Mouse (Mus musculus) intestine, embryonic 16.5 days (tissue): Measurements from ENCODE around the gene Smad3. TPM values are rescaled to one million over a fixed set of nuclear protein-coding genes. Genes with fewer than 3 reads are reported as not detected.

Experiments used
- ATAC-seq: fragments of 200-750 bp; cut with Nextera tagmentation; 2 replicates; pipeline ENCODE4 v1.8.0; 2017; ENCODE audit warnings: moderate TSS enrichment, moderate library complexity
- H3K27ac ChIP-seq: fragments of 300-500 bp; sonication (generic); 2 replicates; pipeline ENCODE4 v1.5.1; 2014; ENCODE audit warnings: mild to moderate bottlenecking, low read length
- H3K27me3 ChIP-seq: fragments of 300-500 bp; sonication (generic); replicated peaks from 2 replicates; pipeline ENCODE4 v1.6.1; 2014; ENCODE audit warnings: low read length, control low read depth, mixed read lengths; ENCODE audit not compliant: control insufficient read depth, insufficient read depth
- H3K36me3 ChIP-seq: fragments of 300-500 bp; sonication (generic); 2 replicates; pipeline ENCODE4 v1.6.1; 2014; ENCODE audit warnings: low read length, control low read depth; ENCODE audit not compliant: control insufficient read depth, insufficient read depth
- H3K4me1 ChIP-seq: fragments of 300-500 bp; sonication (generic); 2 replicates; pipeline ENCODE4 v1.6.1; 2014; ENCODE audit warnings: low read length, control low read depth, mixed read lengths; ENCODE audit not compliant: control insufficient read depth, insufficient read depth
- H3K4me2 ChIP-seq: fragments of 300-500 bp; sonication (generic); 2 replicates; pipeline ENCODE4 v1.6.1; 2014; ENCODE audit warnings: low read depth, low read length, control low read depth
- H3K4me3 ChIP-seq: fragments of 300-500 bp; sonication (generic); 2 replicates; pipeline ENCODE4 v1.5.1; 2014; ENCODE audit warnings: mild to moderate bottlenecking, low read length
- H3K9ac ChIP-seq: fragments of 300-500 bp; sonication (generic); 2 replicates; pipeline ENCODE4 v1.6.1; 2014; ENCODE audit warnings: low read depth, low read length
- H3K9me3 ChIP-seq: fragments of 300-500 bp; sonication (generic); 2 replicates; pipeline ENCODE4 v1.6.1; 2016; ENCODE audit warnings: low read length, control low read depth; ENCODE audit not compliant: control insufficient read depth
- WGBS: fragments of 180-500 bp; shearing (Covaris S2); extraction: QIAGEN DNeasy Blood & Tissue Kit; methylation state at CpG from one replicate; pipeline ENCODE4 v1.1.7; 2014; 5-methylcytosine and 5-hydroxymethylcytosine counted together
- polyA plus RNA-seq: library from polyadenylated mRNA; unstranded; fragments of >200 nt; fragmentation: Nextera tagmentation; extraction: Ambion mirVana; gene quantifications from 2 replicates; pipeline ENCODE4 v1.2.1, GENCODE M21; 2015

Gene Smad3
- polyA plus RNA-seq, 1 experiment from 2014 or later = 10.9 TPM

GRCm38 (mm10) chr9:63790222-63790621 is 32.4 kb upstream of the Smad3 start:
- no peaks in the 10 kb centered on the region for H3K9me3 ChIP-seq
- H3K4me1 ChIP-seq = peaks cover 52% of the 10 kb centered on the region
- no peak for ATAC-seq
- no peak overlapping the region for H3K9ac ChIP-seq
- no peak overlapping the region for H3K4me3 ChIP-seq
- no peaks in the 10 kb centered on the region for H3K27me3 ChIP-seq
- no peak overlapping the region for H3K27ac ChIP-seq
- 93% methylated on average over 4 of the region's 4 CpGs for WGBS
- no peaks in the 10 kb centered on the region for H3K36me3 ChIP-seq
- H3K4me2 ChIP-seq = no peak overlapping the region

GRCm38 (mm10) chr9:63789386-63789785 is 31.6 kb upstream of the Smad3 start:
- Histone ChIP-seq H3K4me1 (peaks cover 54% of the 10 kb centered on the region), H3K36me3 (no peaks in the 10 kb centered on the region), H3K9me3 (no peaks in the 10 kb centered on the region), H3K9ac (no peak overlapping the region), H3K4me2 (no peak overlapping the region), H3K27ac (no peak overlapping the region), H3K4me3 (no peak overlapping the region), H3K27me3 (no peaks in the 10 kb centered on the region)
- ATAC-seq = no peak
- WGBS = 46% methylated on average over 7 of the region's 7 CpGs

DNA sequence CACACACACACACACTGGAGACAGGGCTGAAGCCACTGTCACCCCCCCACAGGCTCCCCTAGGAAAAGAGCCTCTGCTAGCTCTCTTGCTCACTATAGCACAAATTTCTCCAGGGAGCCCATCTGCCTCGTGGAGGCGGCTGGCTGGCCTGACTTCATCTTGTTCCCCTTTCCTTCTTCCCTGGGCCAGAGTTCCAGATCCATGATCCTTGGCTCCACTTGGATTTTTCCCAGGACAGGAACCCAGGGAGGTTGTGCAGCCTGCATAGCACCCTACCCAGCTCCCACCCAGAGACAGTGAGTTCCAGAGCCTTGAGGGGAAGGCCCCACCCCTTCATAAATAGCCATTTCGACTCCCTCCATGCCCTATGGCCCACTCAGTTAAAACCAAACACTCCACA is 29.8 kb upstream of the Smad3 start:
- H3K27ac ChIP-seq = no peak overlapping the region
- peaks cover 47% of the 10 kb centered on the region for H3K4me1 ChIP-seq
- WGBS = 54% methylated on average over 3 of the region's 3 CpGs
- no peak overlapping the region for H3K9ac ChIP-seq
- no peak overlapping the region for H3K4me2 ChIP-seq
- H3K4me3 ChIP-seq = no peak overlapping the region
- H3K9me3 ChIP-seq = no peaks in the 10 kb centered on the region
- H3K27me3 ChIP-seq = no peaks in the 10 kb centered on the region
- H3K36me3 ChIP-seq = no peaks in the 10 kb centered on the region
- no peak for ATAC-seq

- no peaks in the 10 kb centered on the region for H3K27me3 ChIP-seq
- H3K4me1 ChIP-seq = peaks cover 53% of the 10 kb centered on the region
- ATAC-seq = no peak
- no peak overlapping the region for H3K27ac ChIP-seq
- no peaks in the 10 kb centered on the region for H3K36me3 ChIP-seq
- H3K9ac ChIP-seq = no peak overlapping the region
- H3K4me2 ChIP-seq = no peak overlapping the region
- H3K9me3 ChIP-seq = no peaks in the 10 kb centered on the region
- H3K4me3 ChIP-seq = no peak overlapping the region
- 40% methylated on average over 2 of the region's 2 CpGs for WGBS
Measured at GRCm38 (mm10) chr9:63787086-63787485, 29.3 kb upstream of the Smad3 start.

DNA sequence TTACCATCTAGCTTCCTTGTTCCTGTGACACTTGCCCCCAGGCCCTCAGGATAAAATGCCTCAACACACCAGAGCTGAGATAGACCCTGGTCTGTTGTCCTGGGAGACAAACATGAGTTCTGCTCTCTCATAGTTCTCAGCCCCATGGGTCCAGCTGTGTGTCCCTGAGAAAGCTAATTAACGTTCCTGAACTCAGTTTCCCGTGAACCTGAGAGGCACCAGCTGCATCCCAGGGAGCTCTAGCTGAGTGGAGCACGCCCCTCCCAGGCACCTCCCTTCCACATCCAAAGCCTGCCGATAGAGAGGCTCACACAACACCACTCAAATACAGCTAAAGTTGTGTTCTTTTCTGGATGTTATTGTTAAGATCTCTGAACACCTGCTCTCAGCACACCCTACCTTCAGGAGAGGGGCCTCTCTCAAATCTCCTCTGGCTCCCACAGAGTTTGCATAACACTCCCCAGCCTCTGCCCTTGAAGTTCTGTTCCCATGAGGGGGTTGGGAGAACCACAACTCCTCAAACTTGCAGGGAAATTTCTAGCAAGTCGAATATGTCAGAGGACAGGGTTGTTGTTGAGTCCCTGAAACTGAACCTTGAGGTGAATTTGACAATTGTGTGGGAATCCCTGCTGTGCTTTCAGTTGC is 28.4 kb upstream of the Smad3 start:
- Histone ChIP-seq H3K9me3 (no peaks in the 10 kb centered on the region), H3K4me1 (peaks cover 53% of the 10 kb centered on the region), H3K36me3 (no peaks in the 10 kb centered on the region), H3K4me3 (no peak overlapping the region), H3K27ac (no peak overlapping the region), H3K9ac (no peak overlapping the region), H3K4me2 (no peak overlapping the region), H3K27me3 (no peaks in the 10 kb centered on the region)
- peak; percentile 24 for ATAC-seq
- 19% methylated on average over 5 of the region's 5 CpGs for WGBS

DNA sequence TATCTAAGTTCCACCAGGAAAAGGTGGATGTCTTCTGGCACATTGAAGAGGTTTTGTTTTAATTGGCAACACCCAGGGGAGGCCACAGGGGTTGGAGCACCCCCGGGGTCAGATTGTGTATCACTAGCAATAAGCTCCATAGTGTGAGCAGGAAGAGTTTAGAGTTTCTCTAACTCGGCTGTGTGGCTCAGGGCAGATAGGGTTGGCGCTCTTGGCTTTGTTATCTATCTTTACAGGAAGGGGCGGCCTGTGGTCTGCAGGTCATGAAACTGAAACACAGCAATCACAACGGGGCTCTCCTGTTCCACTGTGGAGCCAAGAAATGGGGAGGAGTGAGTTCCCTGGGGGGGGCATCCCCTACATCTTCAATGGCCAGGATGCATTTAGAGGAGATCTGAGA is 27.7 kb upstream of the Smad3 start:
- Histone ChIP-seq H3K36me3 (no peaks in the 10 kb centered on the region), H3K9me3 (no peaks in the 10 kb centered on the region), H3K4me2 (no peak overlapping the region), H3K4me3 (no peak overlapping the region), H3K27me3 (no peaks in the 10 kb centered on the region), H3K9ac (no peak overlapping the region), H3K4me1 (peaks cover 57% of the 10 kb centered on the region), H3K27ac (no peak overlapping the region)
- 51% methylated on average over 5 of the region's 5 CpGs for WGBS
- ATAC-seq = no peak

GRCm38 (mm10) chr9:63784597-63784996 is 26.8 kb upstream of the Smad3 start:
- no peak overlapping the region for H3K9ac ChIP-seq
- no peak overlapping the region for H3K4me2 ChIP-seq
- no peak for ATAC-seq
- no peaks in the 10 kb centered on the region for H3K9me3 ChIP-seq
- no peaks in the 10 kb centered on the region for H3K27me3 ChIP-seq
- no peak overlapping the region for H3K27ac ChIP-seq
- no peak overlapping the region for H3K4me3 ChIP-seq
- 56% methylated on average over 3 of the region's 3 CpGs for WGBS
- H3K36me3 ChIP-seq = no peaks in the 10 kb centered on the region
- peaks cover 66% of the 10 kb centered on the region for H3K4me1 ChIP-seq

DNA sequence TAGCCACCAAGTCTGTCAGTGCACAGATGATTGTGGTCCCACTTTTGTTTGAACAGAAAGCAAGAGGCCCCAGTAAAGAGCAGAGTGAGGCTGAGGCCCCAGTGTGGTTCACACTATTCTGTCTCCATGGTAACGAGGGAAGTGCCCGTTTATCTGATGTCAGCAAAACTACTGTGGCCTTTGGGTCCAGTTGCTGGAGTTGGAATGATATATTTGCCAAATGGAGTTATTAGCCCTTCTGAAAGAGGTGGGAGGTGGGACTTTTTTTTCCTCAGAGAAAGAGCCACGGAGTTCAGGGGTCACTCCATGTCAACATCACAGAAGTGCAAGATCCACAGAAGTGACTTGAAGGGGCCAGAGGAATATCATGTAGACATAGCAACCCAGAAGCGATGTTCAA is 24.9 kb upstream of the Smad3 start:
- Histone ChIP-seq H3K27me3 (no peaks in the 10 kb centered on the region), H3K4me2 (peak overlapping the region; percentile 8; the same call in 1 of the 2 replicates), H3K36me3 (no peaks in the 10 kb centered on the region), H3K9me3 (no peaks in the 10 kb centered on the region), H3K9ac (no peak overlapping the region), H3K27ac (peak overlapping the region; percentile 58), H3K4me1 (peaks cover 58% of the 10 kb centered on the region), H3K4me3 (no peak overlapping the region)
- 27% methylated on average over 4 of the region's 4 CpGs for WGBS
- peak; percentile 63 for ATAC-seq

GRCm38 (mm10) chr9:63781714-63782464 is 24.1 kb upstream of the Smad3 start:
- ATAC-seq = peak; percentile 58
- 59% methylated on average over 7 of the region's 7 CpGs for WGBS
- Histone ChIP-seq H3K9ac (no peak overlapping the region), H3K27ac (peak overlapping the region; percentile 58), H3K36me3 (no peaks in the 10 kb centered on the region), H3K4me2 (peak overlapping the region; percentile 8; the same call in 1 of the 2 replicates), H3K4me1 (peaks cover 54% of the 10 kb centered on the region), H3K27me3 (no peaks in the 10 kb centered on the region), H3K4me3 (no peak overlapping the region), H3K9me3 (no peaks in the 10 kb centered on the region)
